Mouse (Mus musculus) liver, adult 2 months (tissue): ENCODE measurements around the gene Pkmyt1. TPM values are rescaled to one million over a fixed set of nuclear protein-coding genes. Genes with fewer than 3 reads are reported as not detected.

ENCODE experiments used
- DNase-seq: peaks from one replicate; pipeline ENCODE4 v3.0.0-alpha.2; 2011; ENCODE audit warnings: low read depth, low spot score; ENCODE audit errors: extremely low read depth
- H3K27ac ChIP-seq: fragments of 200-500 bp; replicated peaks from 2 replicates; pipeline ENCODE4 v1.5.1; 2012; ENCODE audit warnings: low read depth, mild to moderate bottlenecking, control low read depth, inconsistent platforms, low read length; ENCODE audit not compliant: insufficient read depth
- H3K27me3 ChIP-seq: fragments of 200-500 bp; 2 replicates; pipeline ENCODE4 v1.6.1; 2012; ENCODE audit warnings: mild to moderate bottlenecking, moderate library complexity, low read length, inconsistent platforms; ENCODE audit not compliant: control insufficient read depth, insufficient read depth
- H3K36me3 ChIP-seq: fragments of 200-500 bp; 2 replicates; pipeline ENCODE4 v1.6.1; 2012; ENCODE audit warnings: low read length, inconsistent platforms; ENCODE audit not compliant: control insufficient read depth, insufficient read depth
- H3K4me1 ChIP-seq: fragments of 200-500 bp; 2 replicates; pipeline ENCODE4 v1.6.1; 2011; ENCODE audit warnings: low read length; ENCODE audit not compliant: control insufficient read depth, insufficient read depth
- H3K4me3 ChIP-seq: fragments of 200-500 bp; 2 replicates; pipeline ENCODE4 v1.5.1; 2011; ENCODE audit warnings: low read depth, mild to moderate bottlenecking, control low read depth, low read length, moderate library complexity; ENCODE audit not compliant: insufficient read depth
- H3K79me2 ChIP-seq: fragments of 200-500 bp; 2 replicates; pipeline ENCODE4 v1.6.1; 2012; ENCODE audit warnings: inconsistent platforms, mild to moderate bottlenecking, low read length, moderate library complexity; ENCODE audit not compliant: control insufficient read depth, insufficient read depth
- H3K9ac ChIP-seq: fragments of 200-500 bp; 2 replicates; pipeline ENCODE4 v1.6.1; 2012; ENCODE audit warnings: low read depth, mild to moderate bottlenecking, control low read depth, inconsistent platforms, low read length
- CTCF ChIP-seq: fragments of 200-500 bp; IDR thresholded peaks from 2 replicates; pipeline ENCODE4 v1.5.1; 2011; ENCODE audit warnings: low read depth, low read length, control low read depth
- POLR2A ChIP-seq: fragments of 200-500 bp; IDR thresholded peaks from 2 replicates; pipeline ENCODE4 v1.6.1; 2011; ENCODE audit warnings: low read length, control low read depth; ENCODE audit not compliant: insufficient read depth; ENCODE audit errors: extremely low read depth
- WGBS: fragments of 180-500 bp; shearing (Covaris S2); methylation state at CpG from one replicate; pipeline ENCODE4 v1.1.7; 2018; 5-methylcytosine and 5-hydroxymethylcytosine counted together
- polyA plus RNA-seq: library from polyadenylated mRNA; depleted of rRNA; stranded (reverse); fragments of >200 nt; gene quantifications from 2 replicates; pipeline ENCODE4 v1.2.3, GENCODE M21; 2012
- total RNA-seq: library from RNA; depleted of rRNA; stranded (reverse); fragments of >200 nt; gene quantifications from 2 replicates; pipeline ENCODE4 v1.2.3, GENCODE M21; 2014

Gene Pkmyt1
- total and polyA plus RNA-seq, 2 experiments: 0.18 to 2.6 TPM

DNA sequence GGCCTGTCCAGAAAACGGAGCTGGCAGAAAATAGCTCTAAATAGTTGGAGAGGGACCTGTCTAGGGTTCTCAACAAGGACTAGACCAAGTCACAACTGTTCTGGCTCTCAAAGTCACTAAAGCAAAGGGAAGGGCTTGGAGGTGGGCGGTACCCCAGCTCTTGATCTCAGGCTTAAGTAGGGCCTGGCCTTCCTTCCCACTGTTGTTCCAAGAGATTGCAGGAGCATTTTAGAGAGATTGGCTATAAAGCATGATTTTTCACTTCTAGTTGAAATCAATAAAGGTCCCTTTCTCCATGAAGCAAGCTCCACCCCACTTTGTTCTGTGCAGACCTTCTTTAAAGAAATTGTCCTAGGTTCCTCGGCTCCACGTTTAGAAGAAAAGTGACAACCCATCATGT lies 659 bp upstream of the Pkmyt1 start:
- Histone ChIP-seq H3K27ac (no peak overlapping the region), H3K4me3 (0 out of 2 replicates have a peak overlapping the region, but pooled peaks have one; percentile 76), H3K79me2 (no peaks in the 10 kb centered on the region), H3K4me1 (0 out of 2 replicates have a peak, but pooled peaks cover 3% of the 10 kb centered on the region), H3K36me3 (no peaks in the 10 kb centered on the region), H3K9ac (peak overlapping the region; percentile 61; the same call in 1 of the 2 replicates), H3K27me3 (no peaks in the 10 kb centered on the region)
- no peak for DNase-seq
- TF ChIP-seq POLR2A (no peak), CTCF (no peak)
- 51% methylated on average over 4 of the region's 4 CpGs for WGBS

DNA sequence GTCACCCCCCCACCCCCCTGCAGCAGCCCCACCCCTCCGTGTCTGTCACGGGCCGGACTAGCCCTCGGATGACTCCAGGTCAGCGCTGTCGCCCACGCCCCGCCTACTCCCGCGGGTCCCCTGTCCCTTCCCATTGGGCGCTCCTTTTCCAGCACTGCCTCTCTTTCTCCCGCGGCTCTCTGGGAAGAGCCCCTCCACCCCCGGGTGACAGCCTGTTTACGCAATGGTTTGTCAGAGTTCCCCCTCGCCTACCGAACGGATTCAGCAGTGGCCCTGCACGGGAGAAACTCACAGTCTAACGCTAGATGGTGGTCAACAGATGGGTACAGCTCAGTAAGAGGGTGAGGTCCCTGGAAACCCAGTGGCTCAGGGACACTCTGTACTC lies 614 bp downstream of the Pkmyt1 start:
- H3K36me3 ChIP-seq: no peaks in the 10 kb centered on the region
- H3K27me3 ChIP-seq: no peaks in the 10 kb centered on the region
- peak overlapping the region; percentile 76 for H3K4me3 ChIP-seq
- H3K4me1 ChIP-seq: 0 out of 2 replicates have a peak, but pooled peaks cover 3% of the 10 kb centered on the region
- no peaks in the 10 kb centered on the region for H3K79me2 ChIP-seq
- TF ChIP-seq POLR2A (no peak), CTCF (no peak)
- no peak overlapping the region for H3K27ac ChIP-seq
- peak overlapping the region; percentile 75 for H3K9ac ChIP-seq
- DNase-seq: peak; percentile 33
- WGBS: 1% methylated on average over 20 of the region's 20 CpGs

DNA sequence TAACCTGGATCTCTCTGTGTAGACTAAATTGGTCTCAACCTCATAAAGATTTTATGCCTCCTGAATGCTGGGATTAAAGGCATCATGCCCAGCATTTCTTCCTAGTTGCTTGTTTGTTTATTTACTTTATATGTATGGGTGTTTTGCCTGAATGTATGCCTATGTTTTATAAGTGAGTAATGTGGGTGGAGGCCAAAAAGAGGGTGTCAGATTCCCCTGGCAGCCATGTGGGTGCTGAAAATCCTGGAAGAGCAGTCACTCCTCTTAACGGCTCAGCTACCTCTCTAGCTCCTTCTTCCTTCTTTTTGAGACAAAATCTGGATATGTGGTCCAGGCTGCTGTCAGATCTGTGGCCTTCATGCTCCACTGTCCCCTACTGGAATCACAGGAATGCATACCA lies 4.3 kb downstream of the Pkmyt1 start:
- 71% methylated on average over 1 of the region's 1 CpGs for WGBS
- Histone ChIP-seq H3K4me1 (0 out of 2 replicates have a peak, but pooled peaks cover 3% of the 10 kb centered on the region), H3K27me3 (no peaks in the 10 kb centered on the region), H3K27ac (no peak overlapping the region), H3K9ac (no peak overlapping the region), H3K36me3 (no peaks in the 10 kb centered on the region), H3K79me2 (no peaks in the 10 kb centered on the region), H3K4me3 (no peak overlapping the region)
- TF ChIP-seq POLR2A (no peak), CTCF (no peak)
- no peak for DNase-seq

DNA sequence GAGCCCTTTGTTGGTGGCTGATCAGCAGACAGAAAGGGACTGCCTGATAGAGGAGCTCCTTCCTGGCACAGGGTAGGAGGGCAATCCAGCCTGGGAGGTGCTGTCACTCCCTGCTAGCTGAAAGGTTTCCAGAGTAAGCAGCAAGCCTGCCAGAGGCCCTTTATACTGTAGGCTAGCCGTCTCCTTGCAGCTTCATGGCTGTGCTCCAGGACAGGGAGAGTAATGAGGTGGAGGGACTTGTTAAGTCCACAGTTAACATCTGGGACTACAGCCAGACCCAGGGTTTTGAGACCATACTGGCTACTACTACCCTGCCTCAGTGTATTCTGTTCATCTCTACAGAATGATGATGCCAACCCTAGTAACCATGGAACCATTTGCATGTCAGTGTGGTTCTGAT lies 8.2 kb downstream of the Pkmyt1 start:
- Histone ChIP-seq H3K27ac (no peak overlapping the region), H3K4me1 (no peaks in the 10 kb centered on the region), H3K9ac (no peak overlapping the region), H3K79me2 (no peaks in the 10 kb centered on the region), H3K27me3 (no peaks in the 10 kb centered on the region), H3K4me3 (no peak overlapping the region), H3K36me3 (no peaks in the 10 kb centered on the region)
- TF ChIP-seq POLR2A: no peak
- no peak for TF ChIP-seq CTCF
- DNase-seq: no peak
- WGBS: 10% methylated on average over 1 of the region's 1 CpGs

DNA sequence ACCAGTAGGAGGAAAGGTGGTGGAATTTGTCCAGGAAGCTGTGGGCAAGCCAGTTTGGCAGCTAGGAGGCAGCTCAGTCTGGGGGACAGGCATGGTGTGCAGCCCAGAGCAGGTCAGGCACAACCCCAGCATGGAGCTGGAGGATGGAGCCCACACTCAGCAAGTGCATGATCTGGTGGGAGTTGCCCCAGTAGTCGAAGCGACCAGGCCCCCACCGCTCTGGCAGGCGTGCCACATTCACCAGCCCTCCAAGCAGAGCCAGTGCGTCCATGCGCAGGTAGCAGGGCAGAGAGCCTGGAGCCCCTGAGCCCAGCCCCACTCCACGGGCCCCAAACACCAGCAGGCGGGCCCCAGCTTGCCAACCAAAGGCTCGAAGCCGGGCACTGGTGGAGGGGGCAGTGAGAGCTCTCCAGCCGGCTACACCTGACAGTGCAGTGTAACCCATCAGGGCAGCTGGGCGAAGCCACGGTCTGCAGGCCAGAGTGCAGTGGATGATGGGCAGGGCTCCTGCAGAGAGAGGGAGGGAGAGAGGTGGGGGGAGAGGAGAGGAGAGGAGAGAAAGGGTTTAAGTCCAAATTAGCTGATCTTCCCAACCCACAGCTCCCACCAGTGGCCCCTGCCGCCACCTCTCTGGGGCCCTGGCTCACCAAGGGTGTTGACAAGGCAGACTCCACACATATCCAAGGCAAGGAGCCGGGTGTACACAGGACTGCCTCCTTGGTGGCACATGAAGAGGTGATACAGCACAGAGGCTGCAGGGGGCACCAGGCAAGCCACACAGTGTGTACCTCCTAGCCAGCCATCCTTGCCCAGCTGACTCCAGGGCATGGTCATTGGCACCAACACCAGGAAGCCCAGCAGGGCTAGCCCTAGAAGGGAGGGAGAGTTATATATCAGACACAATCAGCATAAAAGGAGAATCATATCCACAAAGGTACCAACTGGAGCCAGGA lies 11.6 kb downstream of the Pkmyt1 start:
- Histone ChIP-seq H3K36me3 (no peaks in the 10 kb centered on the region), H3K79me2 (no peaks in the 10 kb centered on the region), H3K4me1 (peaks cover 2% of the 10 kb centered on the region; the same call in 1 of the 2 replicates), H3K9ac (no peak overlapping the region), H3K27me3 (peaks cover 12% of the 10 kb centered on the region), H3K4me3 (no peak overlapping the region), H3K27ac (no peak overlapping the region)
- TF ChIP-seq POLR2A: no peak
- 0 out of 2 replicates have a peak, but pooled peaks have one; percentile 1 for TF ChIP-seq CTCF
- WGBS: 94% methylated on average over 15 of the region's 15 CpGs
- DNase-seq: no peak

DNA sequence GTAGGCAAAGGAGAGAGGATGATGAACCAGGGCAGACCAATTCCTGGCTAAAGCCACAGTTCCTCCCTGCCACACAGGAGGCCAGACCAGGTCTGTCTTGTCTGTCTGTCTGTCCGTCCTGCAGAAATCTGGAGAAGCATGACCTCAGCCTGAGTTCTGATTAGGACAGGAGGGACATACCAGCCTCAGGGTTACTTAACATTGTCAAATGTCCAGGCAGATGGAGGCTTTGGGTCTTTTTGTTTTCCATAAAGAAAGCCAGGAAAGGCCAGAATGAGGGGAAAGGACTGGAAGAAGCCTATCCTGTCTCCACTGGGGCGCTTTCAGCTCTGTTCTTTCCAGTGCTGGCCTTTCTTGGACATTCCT lies 12.7 kb downstream of the Pkmyt1 start:
- 74% methylated on average over 2 of the region's 2 CpGs for WGBS

More for the DNA sequence above, 12.7 kb downstream of the Pkmyt1 start:
- Histone ChIP-seq H3K9ac (no peak overlapping the region), H3K79me2 (no peaks in the 10 kb centered on the region), H3K27me3 (peaks cover 15% of the 10 kb centered on the region), H3K27ac (no peak overlapping the region), H3K4me1 (peaks cover 2% of the 10 kb centered on the region; the same call in 1 of the 2 replicates), H3K4me3 (no peak overlapping the region), H3K36me3 (no peaks in the 10 kb centered on the region)
- TF ChIP-seq POLR2A (no peak), CTCF (no peak)
- no peak for DNase-seq
